Mouse (Mus musculus): ENCODE measurements around the gene Ttc19. TPM values are rescaled to one million over a fixed set of nuclear protein-coding genes. Genes with fewer than 3 reads are reported as not detected.

Ttc19 gene
- polyA plus RNA-seq, 1 experiment from 2014 or later = 36.2 TPM

DNA sequence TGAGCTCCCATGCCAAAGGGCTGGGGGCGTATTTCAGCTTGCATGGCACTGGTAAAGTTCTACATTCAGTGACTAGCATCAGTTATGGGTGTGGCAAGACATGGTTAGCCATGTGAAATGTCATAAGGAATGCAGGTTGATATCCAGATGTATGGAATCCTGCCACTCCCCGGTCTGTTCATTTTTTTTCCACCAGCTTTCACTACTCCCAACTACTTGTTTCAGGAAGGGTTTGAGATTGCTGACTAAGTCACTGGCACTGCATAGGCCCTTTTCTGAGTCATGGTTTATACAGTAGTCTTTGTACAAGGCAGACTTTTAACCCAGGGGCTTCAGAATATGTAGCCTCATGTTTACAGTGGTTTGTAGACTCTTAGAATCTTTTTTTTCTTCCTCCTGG, 28.0 kb downstream of the Ttc19 start:
- ATAC-seq (ENCODE audit: low FRiP score) (no peak), DNase-seq (ENCODE audit: low spot score) (no peak)
- no peaks in the 10 kb centered on the region for H3K9me3 ChIP-seq (ENCODE audit: control insufficient read depth, low read length)
- WGBS = 97% methylated on average over 2 of the region's 2 CpGs
- H3K4me1 ChIP-seq (replicated peaks; ENCODE audit: control insufficient read depth, insufficient read depth, low read length) = no peaks in the 10 kb centered on the region
- no peak overlapping the region for H3K9ac ChIP-seq
- no peaks in the 10 kb centered on the region for H3K27me3 ChIP-seq (ENCODE audit: control insufficient read depth, insufficient read depth, low read length)
- H3K4me2 ChIP-seq (replicated peaks) = no peak overlapping the region
- H3K4me3 ChIP-seq (replicated peaks; ENCODE audit: low read length) = no peak overlapping the region
- peaks cover 83% of the 10 kb centered on the region for H3K36me3 ChIP-seq (replicated peaks; ENCODE audit: control insufficient read depth, insufficient read depth)
- H3K27ac ChIP-seq = no peak overlapping the region

DNA sequence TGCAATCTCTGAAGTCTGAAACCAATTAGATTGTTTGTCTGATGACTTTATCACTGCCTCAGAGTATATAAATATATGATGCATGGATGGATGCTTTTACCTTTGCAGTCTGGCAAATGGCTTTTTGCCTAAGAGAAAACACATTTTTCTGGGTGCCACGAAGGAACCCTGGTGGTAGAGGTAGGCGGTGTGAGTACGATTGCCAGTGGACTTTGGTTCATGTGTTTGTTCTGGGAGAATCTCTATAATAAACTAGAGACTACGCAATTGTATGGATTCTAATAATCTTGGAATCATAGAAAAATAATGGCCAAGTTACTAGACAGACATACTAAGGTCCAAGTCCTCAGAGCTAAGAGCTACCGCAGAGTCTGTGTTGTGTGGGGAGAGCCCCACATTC, 33.7 kb downstream of the Ttc19 start:
- no peaks in the 10 kb centered on the region for H3K4me1 ChIP-seq (replicated peaks; ENCODE audit: control insufficient read depth, insufficient read depth, low read length)
- ATAC-seq (ENCODE audit: low FRiP score) (no peak), DNase-seq (ENCODE audit: low spot score) (no peak)
- no peaks in the 10 kb centered on the region for H3K27me3 ChIP-seq (ENCODE audit: control insufficient read depth, insufficient read depth, low read length)
- H3K9me3 ChIP-seq (ENCODE audit: control insufficient read depth, low read length) = no peaks in the 10 kb centered on the region
- H3K27ac ChIP-seq = no peak overlapping the region
- no peak overlapping the region for H3K4me3 ChIP-seq (replicated peaks; ENCODE audit: low read length)
- H3K9ac ChIP-seq = no peak overlapping the region
- WGBS = 95% methylated on average over 5 of the region's 5 CpGs
- H3K4me2 ChIP-seq (replicated peaks) = no peak overlapping the region
- H3K36me3 ChIP-seq (replicated peaks; ENCODE audit: control insufficient read depth, insufficient read depth) = peaks cover 96% of the 10 kb centered on the region

DNA sequence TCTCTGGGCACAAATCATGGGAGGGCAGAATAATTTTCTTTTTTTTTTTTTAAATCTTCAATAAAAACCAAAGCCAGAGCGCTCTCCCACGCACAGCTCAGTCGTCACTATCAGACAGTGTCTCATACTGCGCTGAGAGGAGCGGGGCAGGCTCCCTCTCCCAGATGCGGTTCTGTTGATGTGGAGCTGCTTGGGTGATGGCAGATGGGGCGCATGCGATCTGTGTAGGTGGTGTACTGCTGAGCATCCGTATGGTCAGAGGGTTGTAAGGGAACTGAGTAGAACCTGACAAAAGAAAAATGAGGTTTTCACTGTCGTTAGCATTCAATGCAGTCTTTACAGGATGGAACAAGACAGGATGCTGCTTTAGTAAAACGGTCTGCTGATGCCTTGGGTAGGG, 36.5 kb downstream of the Ttc19 start:
- H3K4me2 ChIP-seq (replicated peaks) = no peak overlapping the region
- 84% methylated on average over 11 of the region's 11 CpGs for WGBS

DNA sequence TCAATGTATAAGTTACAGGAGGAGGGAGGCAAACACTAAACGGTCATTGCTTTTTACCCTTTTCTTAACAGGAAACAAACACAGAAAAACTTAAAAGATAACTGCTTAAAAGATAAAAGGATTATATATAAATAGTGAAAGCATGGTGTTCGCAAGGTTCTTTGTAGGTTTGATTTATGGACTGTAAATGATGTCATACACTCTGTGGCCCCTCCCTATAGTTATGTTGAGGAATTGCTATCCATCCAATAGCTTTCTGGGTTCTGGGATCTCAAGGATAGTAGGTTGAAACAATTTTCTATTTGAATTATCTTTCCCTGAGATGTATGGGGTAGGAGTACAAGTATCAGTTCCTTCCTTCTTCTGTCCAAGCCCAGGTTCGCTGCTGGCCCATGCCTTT, 38.8 kb downstream of the Ttc19 start:
- no peak overlapping the region for H3K4me3 ChIP-seq (replicated peaks; ENCODE audit: low read length)
- H3K36me3 ChIP-seq (replicated peaks; ENCODE audit: control insufficient read depth, insufficient read depth) = peaks cover 93% of the 10 kb centered on the region

More for the DNA sequence above, 36.5 kb downstream of the Ttc19 start:
- Histone ChIP-seq H3K4me3 (replicated peaks; ENCODE audit: low read length) (no peak overlapping the region), H3K27ac (no peak overlapping the region), H3K27me3 (ENCODE audit: control insufficient read depth, insufficient read depth, low read length) (no peaks in the 10 kb centered on the region), H3K36me3 (replicated peaks; ENCODE audit: control insufficient read depth, insufficient read depth) (peaks cover 95% of the 10 kb centered on the region), H3K9me3 (ENCODE audit: control insufficient read depth, low read length) (no peaks in the 10 kb centered on the region), H3K4me1 (replicated peaks; ENCODE audit: control insufficient read depth, insufficient read depth, low read length) (no peaks in the 10 kb centered on the region), H3K9ac (no peak overlapping the region)
- no peak for ATAC-seq (ENCODE audit: low FRiP score)
- DNase-seq (ENCODE audit: low spot score) = no peak

DNA sequence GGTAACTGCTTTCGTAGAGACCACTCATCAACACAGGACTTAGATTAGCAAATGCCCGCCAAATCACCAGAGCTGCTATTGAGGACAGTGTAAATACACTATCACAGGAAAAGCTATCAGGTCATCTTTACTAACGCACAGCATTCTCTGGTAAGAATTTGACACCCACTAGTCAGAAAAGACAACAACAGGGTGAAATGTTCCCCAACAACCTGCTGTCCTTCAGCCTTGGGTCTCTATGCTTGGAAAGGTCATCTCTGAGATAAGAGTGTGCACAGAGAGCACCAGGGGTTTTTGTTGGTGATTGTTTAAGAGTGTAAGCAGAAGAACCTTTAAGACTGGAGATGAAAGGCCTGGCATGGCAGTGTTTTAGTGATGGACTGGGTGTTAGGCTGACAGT, 42.4 kb downstream of the Ttc19 start:
- DNase-seq (ENCODE audit: low spot score) = no peak
- no peak overlapping the region for H3K4me2 ChIP-seq (replicated peaks)
- ATAC-seq (ENCODE audit: low FRiP score) = no peak
- WGBS = 97% methylated on average over 3 of the region's 3 CpGs
- no peaks in the 10 kb centered on the region for H3K4me1 ChIP-seq (replicated peaks; ENCODE audit: control insufficient read depth, insufficient read depth, low read length)
- no peaks in the 10 kb centered on the region for H3K27me3 ChIP-seq (ENCODE audit: control insufficient read depth, insufficient read depth, low read length)
- no peak overlapping the region for H3K4me3 ChIP-seq (replicated peaks; ENCODE audit: low read length)
- no peak overlapping the region for H3K9ac ChIP-seq
- no peaks in the 10 kb centered on the region for H3K9me3 ChIP-seq (ENCODE audit: control insufficient read depth, low read length)
- no peak overlapping the region for H3K27ac ChIP-seq
- H3K36me3 ChIP-seq (replicated peaks; ENCODE audit: control insufficient read depth, insufficient read depth) = peaks cover 92% of the 10 kb centered on the region

More for the DNA sequence above, 38.8 kb downstream of the Ttc19 start:
- Histone ChIP-seq H3K9me3 (ENCODE audit: control insufficient read depth, low read length) (no peaks in the 10 kb centered on the region), H3K4me1 (replicated peaks; ENCODE audit: control insufficient read depth, insufficient read depth, low read length) (no peaks in the 10 kb centered on the region), H3K27ac (no peak overlapping the region), H3K27me3 (ENCODE audit: control insufficient read depth, insufficient read depth, low read length) (no peaks in the 10 kb centered on the region), H3K4me2 (replicated peaks) (no peak overlapping the region), H3K9ac (no peak overlapping the region)
- no peak for DNase-seq (ENCODE audit: low spot score)
- ATAC-seq (ENCODE audit: low FRiP score) = no peak
- WGBS = 93% methylated on average over 3 of the region's 3 CpGs

DNA sequence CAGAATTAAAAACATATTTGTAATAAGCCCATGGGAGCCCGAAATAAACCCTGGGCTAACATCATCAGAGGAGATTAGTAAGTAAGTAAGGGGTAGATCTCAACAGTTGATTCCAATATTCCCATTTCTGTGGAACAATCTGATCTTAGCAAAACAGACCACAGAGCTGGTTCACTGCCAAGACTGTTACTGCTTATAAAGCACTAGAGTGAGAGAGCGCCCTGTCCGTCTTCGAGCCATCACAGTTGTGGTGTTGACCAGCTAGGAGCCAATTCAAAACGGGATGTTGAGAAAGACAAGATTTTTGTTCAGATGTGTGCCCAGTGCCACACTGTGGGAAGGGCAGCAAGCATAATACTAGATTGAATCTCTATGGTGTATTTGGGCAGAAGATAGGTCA, 49.9 kb downstream of the Ttc19 start:
- Histone ChIP-seq H3K4me1 (replicated peaks; ENCODE audit: control insufficient read depth, insufficient read depth, low read length) (no peaks in the 10 kb centered on the region), H3K36me3 (replicated peaks; ENCODE audit: control insufficient read depth, insufficient read depth) (peaks cover 94% of the 10 kb centered on the region), H3K4me3 (replicated peaks; ENCODE audit: low read length) (no peak overlapping the region), H3K27ac (no peak overlapping the region), H3K27me3 (ENCODE audit: control insufficient read depth, insufficient read depth, low read length) (no peaks in the 10 kb centered on the region), H3K4me2 (replicated peaks) (no peak overlapping the region), H3K9ac (no peak overlapping the region), H3K9me3 (ENCODE audit: control insufficient read depth, low read length) (no peaks in the 10 kb centered on the region)
- DNase-seq (ENCODE audit: low spot score) (no peak), ATAC-seq (ENCODE audit: low FRiP score) (no peak)
- 90% methylated on average over 5 of the region's 5 CpGs for WGBS

DNA sequence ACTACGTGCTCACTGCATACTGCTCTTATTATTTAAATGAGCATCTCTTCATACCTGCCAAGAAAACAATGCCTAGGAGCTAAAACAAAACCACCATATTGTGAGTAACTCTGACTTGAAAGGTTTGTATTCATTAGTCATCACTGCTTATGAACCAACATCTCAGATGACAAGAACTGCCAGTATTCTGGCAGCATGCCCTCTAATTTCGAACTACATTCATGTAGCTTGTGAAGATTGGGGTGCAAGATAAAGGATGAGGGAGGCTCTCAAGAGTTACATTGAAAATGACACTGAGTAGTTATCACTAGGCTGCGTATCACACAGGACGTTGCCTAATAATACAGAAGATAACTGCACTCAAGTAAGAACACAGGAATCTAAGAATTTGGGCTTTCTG, 51.0 kb downstream of the Ttc19 start:
- H3K4me1 ChIP-seq (replicated peaks; ENCODE audit: control insufficient read depth, insufficient read depth, low read length) = no peaks in the 10 kb centered on the region
- no peak overlapping the region for H3K4me3 ChIP-seq (replicated peaks; ENCODE audit: low read length)
- 90% methylated on average over 4 of the region's 4 CpGs for WGBS
- no peak overlapping the region for H3K4me2 ChIP-seq (replicated peaks)
- H3K36me3 ChIP-seq (replicated peaks; ENCODE audit: control insufficient read depth, insufficient read depth) = peaks cover 93% of the 10 kb centered on the region
- ATAC-seq (ENCODE audit: low FRiP score) = no peak
- H3K27ac ChIP-seq = no peak overlapping the region
- DNase-seq (ENCODE audit: low spot score) = no peak
- no peaks in the 10 kb centered on the region for H3K27me3 ChIP-seq (ENCODE audit: control insufficient read depth, insufficient read depth, low read length)
- no peaks in the 10 kb centered on the region for H3K9me3 ChIP-seq (ENCODE audit: control insufficient read depth, low read length)
- H3K9ac ChIP-seq = no peak overlapping the region

DNA sequence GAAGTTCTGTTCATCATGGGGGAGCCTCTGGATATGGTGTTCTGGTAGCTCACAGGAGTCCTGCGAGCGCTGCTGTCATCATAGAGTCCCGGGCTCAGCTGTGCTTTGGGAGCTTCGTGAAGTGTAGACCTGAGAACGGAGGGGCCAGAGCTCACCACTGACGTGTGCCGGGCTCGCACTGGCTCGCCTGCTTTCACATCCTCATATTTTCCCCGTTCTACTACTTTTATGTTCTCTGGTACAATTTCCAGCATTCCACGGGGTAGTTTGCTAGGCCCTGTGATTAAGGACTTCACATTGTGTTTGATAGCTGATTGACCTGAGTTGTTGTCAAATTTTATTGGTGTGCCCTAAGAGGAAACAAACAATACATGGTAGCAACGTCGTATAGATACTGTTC, 61.7 kb downstream of the Ttc19 start:
- WGBS = 96% methylated on average over 13 of the region's 13 CpGs
- peaks cover 68% of the 10 kb centered on the region for H3K36me3 ChIP-seq (replicated peaks; ENCODE audit: control insufficient read depth, insufficient read depth)

DNA sequence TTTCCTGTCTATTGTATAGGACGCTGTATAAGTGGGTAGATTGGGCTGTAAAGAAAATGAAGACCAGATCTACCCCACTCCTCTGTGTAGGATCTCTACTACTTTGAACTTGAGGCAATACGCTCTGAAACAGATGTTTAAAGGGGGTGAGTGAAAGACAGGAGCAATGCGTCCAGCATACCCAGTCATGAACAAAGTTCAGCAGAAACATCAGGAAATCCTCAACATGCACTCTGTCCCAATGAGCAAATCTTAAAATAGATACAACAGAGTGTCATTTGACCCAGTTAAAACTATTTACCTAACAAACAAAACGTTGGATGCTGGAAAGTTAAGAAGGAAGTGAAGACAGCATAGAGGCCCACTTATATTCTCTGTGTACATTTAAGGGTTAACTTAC, 70.7 kb downstream of the Ttc19 start:
- ATAC-seq (ENCODE audit: low FRiP score) (no peak), DNase-seq (ENCODE audit: low spot score) (no peak)
- H3K4me2 ChIP-seq (replicated peaks) = no peak overlapping the region
- no peak overlapping the region for H3K9ac ChIP-seq
- 93% methylated on average over 4 of the region's 4 CpGs for WGBS
- H3K9me3 ChIP-seq (ENCODE audit: control insufficient read depth, low read length) = no peaks in the 10 kb centered on the region
- H3K36me3 ChIP-seq (replicated peaks; ENCODE audit: control insufficient read depth, insufficient read depth) = peaks cover 77% of the 10 kb centered on the region
- H3K27ac ChIP-seq = no peak overlapping the region
- no peaks in the 10 kb centered on the region for H3K27me3 ChIP-seq (ENCODE audit: control insufficient read depth, insufficient read depth, low read length)
- no peaks in the 10 kb centered on the region for H3K4me1 ChIP-seq (replicated peaks; ENCODE audit: control insufficient read depth, insufficient read depth, low read length)
- no peak overlapping the region for H3K4me3 ChIP-seq (replicated peaks; ENCODE audit: low read length)

More for the DNA sequence above, 61.7 kb downstream of the Ttc19 start:
- DNase-seq (ENCODE audit: low spot score) = no peak
- H3K4me1 ChIP-seq (replicated peaks; ENCODE audit: control insufficient read depth, insufficient read depth, low read length) = no peaks in the 10 kb centered on the region
- no peaks in the 10 kb centered on the region for H3K27me3 ChIP-seq (ENCODE audit: control insufficient read depth, insufficient read depth, low read length)
- no peak overlapping the region for H3K4me3 ChIP-seq (replicated peaks; ENCODE audit: low read length)
- H3K4me2 ChIP-seq (replicated peaks) = no peak overlapping the region
- H3K9ac ChIP-seq = no peak overlapping the region
- no peak overlapping the region for H3K27ac ChIP-seq
- H3K9me3 ChIP-seq (ENCODE audit: control insufficient read depth, low read length) = no peaks in the 10 kb centered on the region
- no peak for ATAC-seq (ENCODE audit: low FRiP score)

DNA sequence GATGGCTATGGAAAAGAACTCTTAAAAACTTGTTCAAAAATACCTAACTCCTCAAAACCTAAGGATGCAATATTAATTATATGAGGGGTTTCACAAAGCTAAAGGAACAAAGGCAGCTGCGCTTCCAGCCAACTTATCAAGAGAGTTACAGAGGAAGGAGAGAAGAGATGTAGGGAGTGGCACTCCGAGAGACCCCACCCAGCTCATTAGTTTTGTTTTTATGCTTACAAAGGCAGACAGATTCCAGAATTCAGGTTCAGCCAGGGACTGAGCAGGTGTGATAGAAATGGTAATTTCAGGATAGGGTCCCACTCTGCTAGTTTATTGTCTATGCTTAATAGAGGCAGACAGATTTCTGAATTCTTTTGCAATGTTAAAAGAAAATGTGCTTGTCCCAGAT, 73.9 kb downstream of the Ttc19 start:
- Histone ChIP-seq H3K9me3 (ENCODE audit: control insufficient read depth, low read length) (no peaks in the 10 kb centered on the region), H3K9ac (no peak overlapping the region), H3K4me3 (replicated peaks; ENCODE audit: low read length) (no peak overlapping the region), H3K27ac (no peak overlapping the region), H3K36me3 (replicated peaks; ENCODE audit: control insufficient read depth, insufficient read depth) (peaks cover 82% of the 10 kb centered on the region), H3K4me2 (replicated peaks) (no peak overlapping the region), H3K27me3 (ENCODE audit: control insufficient read depth, insufficient read depth, low read length) (no peaks in the 10 kb centered on the region), H3K4me1 (replicated peaks; ENCODE audit: control insufficient read depth, insufficient read depth, low read length) (no peaks in the 10 kb centered on the region)
- ATAC-seq (ENCODE audit: low FRiP score) (no peak), DNase-seq (ENCODE audit: low spot score) (no peak)
- WGBS = 93% methylated on average over 2 of the region's 2 CpGs

All from hindbrain, embryonic 14.5 days (tissue).